Mouse (Mus musculus) cortical plate, adult 2 months (tissue): Measurements from ENCODE around the gene Olig2.

Source experiments
- CTCF ChIP-seq: fragments of 200-500 bp; IDR thresholded peaks from 2 replicates; pipeline ENCODE4 v1.5.1; 2011; ENCODE audit warnings: mild to moderate bottlenecking, control low read depth, low read length; ENCODE audit not compliant: insufficient read depth; ENCODE audit errors: extremely low read depth
- POLR2A ChIP-seq: fragments of 200-500 bp; IDR thresholded peaks from 2 replicates; pipeline ENCODE4 v1.6.1; 2011; ENCODE audit warnings: mild to moderate bottlenecking, low read length, control low read depth; ENCODE audit not compliant: insufficient read depth; ENCODE audit errors: extremely low read depth

DNA sequence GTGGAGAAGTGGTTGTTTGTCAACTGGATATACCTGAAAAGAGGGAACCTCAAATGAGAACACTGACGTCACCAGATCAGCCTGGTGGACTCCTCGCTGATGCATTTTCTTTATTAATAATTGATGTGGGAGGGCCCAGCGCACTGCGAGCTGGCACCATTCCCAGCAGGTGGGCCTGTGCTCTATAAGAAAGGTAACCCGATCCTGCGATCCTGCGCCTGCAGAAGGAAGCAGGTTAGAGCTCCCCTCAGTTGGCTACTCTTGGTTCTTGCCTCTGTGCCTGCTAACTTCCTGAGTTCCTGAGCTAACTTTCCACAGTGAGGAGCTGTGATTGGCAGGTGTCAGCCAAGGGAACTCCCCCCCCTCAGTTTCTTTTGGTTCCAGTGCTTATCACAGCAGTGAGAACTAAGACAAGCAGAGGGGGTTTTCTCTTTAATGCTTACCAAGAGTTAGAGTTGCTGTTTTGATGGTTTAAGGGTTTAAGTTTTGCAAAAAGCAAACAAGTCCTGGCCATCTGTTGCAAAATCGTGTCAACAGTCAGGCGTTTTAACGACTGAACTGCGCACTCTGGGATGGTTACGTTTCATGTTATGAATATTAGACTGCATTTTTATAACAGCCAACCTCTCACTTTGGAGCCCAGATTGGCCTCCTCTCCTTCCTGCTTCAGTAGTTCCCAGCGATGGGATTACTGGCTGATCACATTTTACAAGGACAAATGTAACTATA lies 43.6 kb downstream of the Olig2 start:
- TF ChIP-seq CTCF (no peak), POLR2A (no peak)
